Mouse (Mus musculus): ENCODE data around the gene C1ql4. TPM values are rescaled to one million over a fixed set of nuclear protein-coding genes. Genes with fewer than 3 reads are reported as not detected.
"Not testable (repeated sequence)": the region's sequence is repeated elsewhere in the genome, so short reads cannot be mapped to it uniquely, and the experiment has no call there.

C1ql4 gene
- polyA plus RNA-seq, 1 experiment = not detected

DNA sequence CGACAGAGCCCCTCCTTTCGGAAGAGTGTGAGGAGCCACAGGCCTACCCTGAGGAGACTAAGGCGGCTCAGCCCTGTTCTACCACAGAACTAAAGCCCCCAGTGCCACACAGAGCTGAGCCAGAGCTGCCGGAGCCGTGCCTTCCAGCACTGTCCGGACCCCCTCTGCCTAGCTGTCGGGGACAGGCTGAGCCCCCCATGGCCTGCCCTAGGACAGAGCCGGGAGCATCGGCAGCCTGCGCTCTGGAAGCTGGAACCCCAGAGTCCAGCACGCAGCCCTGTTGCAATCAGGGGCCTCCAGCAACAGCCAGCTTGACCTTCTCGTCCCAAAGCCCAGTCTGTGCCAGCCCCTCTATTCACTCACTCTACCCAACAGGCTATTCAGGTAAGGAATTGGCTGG, 5.3 kb downstream of the C1ql4 start:
- H3K4me1 ChIP-seq (ENCODE audit: control insufficient read depth, insufficient read depth, low read length) = no peaks in the 10 kb centered on the region
- TF ChIP-seq CTCF (IDR thresholded peaks at IDR 0.05; ENCODE audit: extremely low read depth, insufficient read depth, low read length) (no peak), POLR2A (IDR thresholded peaks at IDR 0.05; ENCODE audit: extremely low read depth, insufficient read depth, low read length) (no peak)
- no peak overlapping the region for H3K27ac ChIP-seq (ENCODE audit: insufficient read depth, low read length)
- no peak overlapping the region for H3K4me3 ChIP-seq (ENCODE audit: insufficient read depth, low read length)

DNA sequence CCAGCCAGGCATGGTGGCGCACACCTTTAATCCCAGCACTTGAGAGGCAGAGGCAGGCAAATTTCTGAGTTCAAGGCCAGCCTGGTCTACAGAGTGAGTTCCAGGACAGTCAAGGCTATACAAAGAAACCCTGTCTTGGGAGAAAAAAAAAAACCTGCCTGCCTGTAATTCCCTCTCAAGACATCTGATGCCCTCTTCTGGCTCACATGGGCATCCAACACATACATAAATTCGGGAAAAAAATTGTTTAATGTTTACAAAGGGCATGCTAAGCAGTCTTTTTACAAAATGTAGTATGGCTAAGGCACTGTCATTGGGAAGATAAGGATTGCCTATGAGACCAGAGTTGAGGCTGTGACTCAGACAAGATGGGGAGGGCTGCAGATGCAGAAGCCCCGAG, 7.8 kb downstream of the C1ql4 start:
- TF ChIP-seq CTCF (IDR thresholded peaks at IDR 0.05; ENCODE audit: extremely low read depth, insufficient read depth, low read length) (0 out of 2 replicates have a peak, but pooled peaks have one; percentile 1), POLR2A (IDR thresholded peaks at IDR 0.05; ENCODE audit: extremely low read depth, insufficient read depth, low read length) (no peak)
- Histone ChIP-seq H3K27ac (ENCODE audit: insufficient read depth, low read length) (no peak overlapping the region), H3K4me3 (ENCODE audit: insufficient read depth, low read length) (no peak overlapping the region), H3K4me1 (ENCODE audit: control insufficient read depth, insufficient read depth, low read length) (no peaks in the 10 kb centered on the region)

DNA sequence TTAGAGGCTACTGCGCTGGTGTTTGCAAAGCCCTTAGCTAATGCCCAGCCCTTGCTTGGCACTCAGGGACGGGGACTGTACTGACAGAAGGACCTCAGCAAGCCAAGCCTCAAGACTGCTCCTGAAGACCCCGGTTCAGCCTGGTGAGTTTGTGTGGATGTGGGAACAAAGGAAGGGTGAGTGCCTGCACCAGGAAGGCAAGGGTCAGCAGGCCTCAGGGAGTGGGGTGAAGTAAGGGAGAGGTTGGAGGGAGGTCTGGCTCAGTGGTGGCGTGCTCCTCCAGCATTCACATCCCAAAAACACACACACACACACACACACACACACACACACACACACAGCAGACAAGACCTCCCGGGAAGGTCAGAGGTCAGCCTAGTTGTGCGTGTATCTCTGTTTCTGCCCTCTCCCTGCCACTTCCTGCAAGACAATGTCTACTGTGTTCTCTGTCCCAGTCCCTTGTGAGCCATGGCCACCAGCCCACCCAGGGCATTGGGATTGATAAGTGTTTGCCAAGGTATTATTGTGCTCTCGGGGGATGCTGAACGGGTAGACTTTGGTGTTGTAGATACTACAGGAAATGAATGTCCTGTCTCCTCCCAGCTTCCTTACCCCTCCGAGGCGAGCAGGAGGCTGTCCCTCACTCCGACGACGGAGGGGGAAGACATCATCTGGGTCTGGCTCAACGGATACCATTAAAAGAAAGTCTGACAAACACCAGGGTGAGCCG, 9.3 kb downstream of the C1ql4 start:
- Histone ChIP-seq H3K27ac (ENCODE audit: insufficient read depth, low read length) (no peak overlapping the region), H3K4me3 (ENCODE audit: insufficient read depth, low read length) (no peak overlapping the region)
- TF ChIP-seq POLR2A (IDR thresholded peaks at IDR 0.05; ENCODE audit: extremely low read depth, insufficient read depth, low read length) (no peak), CTCF (IDR thresholded peaks at IDR 0.05; ENCODE audit: extremely low read depth, insufficient read depth, low read length) (no peak)

GRCm38 (mm10) chr15:99076011-99076410, 11.6 kb downstream of the C1ql4 start:
- not testable (repeated sequence) for H3K4me3 ChIP-seq (ENCODE audit: insufficient read depth, low read length); H3K4me1 ChIP-seq (ENCODE audit: control insufficient read depth, insufficient read depth, low read length); H3K27ac ChIP-seq (ENCODE audit: insufficient read depth, low read length)

More for the DNA sequence above, 9.3 kb downstream of the C1ql4 start:
- no peaks in the 10 kb centered on the region for H3K4me1 ChIP-seq (ENCODE audit: control insufficient read depth, insufficient read depth, low read length)

- Histone ChIP-seq H3K27ac (ENCODE audit: insufficient read depth, low read length) (peak overlapping the region; percentile 15), H3K4me3 (ENCODE audit: insufficient read depth, low read length) (peak overlapping the region; percentile 54), H3K4me1 (ENCODE audit: control insufficient read depth, insufficient read depth, low read length) (no peaks in the 10 kb centered on the region)
- TF ChIP-seq POLR2A (IDR thresholded peaks at IDR 0.05; ENCODE audit: extremely low read depth, insufficient read depth, low read length) = peak; percentile 70
- no peak for TF ChIP-seq CTCF (IDR thresholded peaks at IDR 0.05; ENCODE audit: extremely low read depth, insufficient read depth, low read length)
These were observed 12.8 kb downstream of the C1ql4 start for GRCm38 (mm10) chr15:99074600-99075333.

DNA sequence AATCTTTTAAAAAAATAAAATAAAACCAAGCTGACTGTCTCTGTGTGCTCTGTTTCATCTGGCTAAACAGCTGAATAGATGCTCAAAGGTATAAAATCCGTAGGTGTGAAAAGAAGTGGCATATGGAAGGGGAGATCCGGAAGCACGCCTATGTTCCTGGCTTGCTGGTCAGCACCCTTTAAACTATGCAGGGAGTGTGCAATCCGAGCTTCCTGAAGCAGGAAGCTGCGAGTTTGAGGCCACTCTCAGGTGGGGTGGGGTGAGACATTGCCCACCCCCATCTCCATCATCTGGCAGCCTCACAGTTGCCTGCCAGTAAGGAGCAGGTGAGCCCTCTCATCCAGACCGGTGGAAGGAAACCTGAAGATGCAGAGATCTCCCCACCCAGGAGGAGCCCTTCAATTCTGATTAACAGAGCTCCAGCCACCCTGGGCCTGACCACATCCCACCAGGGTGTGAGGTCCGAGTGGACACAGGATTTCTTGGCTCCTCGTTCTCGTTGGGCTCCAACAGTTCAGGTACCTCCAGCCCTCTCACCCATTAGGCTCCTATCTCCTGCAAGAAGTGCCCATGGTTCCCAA, 13.5 kb downstream of the C1ql4 start, which contains the start of gene Troap:
Gene Troap, plus strand, starts transcription at position 557 of the 581 bp plus-strand sequence.
- Histone ChIP-seq H3K4me1 (ENCODE audit: control insufficient read depth, insufficient read depth, low read length) (no peaks in the 10 kb centered on the region), H3K27ac (ENCODE audit: insufficient read depth, low read length) (peak within 1 kb of the TSS; percentile 15), H3K4me3 (ENCODE audit: insufficient read depth, low read length) (peak within 1 kb of the TSS; percentile 54)
- TF ChIP-seq CTCF (IDR thresholded peaks at IDR 0.05; ENCODE audit: extremely low read depth, insufficient read depth, low read length) (no peak), POLR2A (IDR thresholded peaks at IDR 0.05; ENCODE audit: extremely low read depth, insufficient read depth, low read length) (no peak)

- Histone ChIP-seq H3K4me3 (ENCODE audit: insufficient read depth, low read length) (no peak overlapping the region), H3K4me1 (ENCODE audit: control insufficient read depth, insufficient read depth, low read length) (no peaks in the 10 kb centered on the region), H3K27ac (ENCODE audit: insufficient read depth, low read length) (no peak overlapping the region)
- TF ChIP-seq CTCF (IDR thresholded peaks at IDR 0.05; ENCODE audit: extremely low read depth, insufficient read depth, low read length) = no peak
- no peak for TF ChIP-seq POLR2A (IDR thresholded peaks at IDR 0.05; ENCODE audit: extremely low read depth, insufficient read depth, low read length)
These were observed 15.6 kb downstream of the C1ql4 start for GRCm38 (mm10) chr15:99071988-99072387.

- TF ChIP-seq CTCF (IDR thresholded peaks at IDR 0.05; ENCODE audit: extremely low read depth, insufficient read depth, low read length) = no peak
- no peak for TF ChIP-seq POLR2A (IDR thresholded peaks at IDR 0.05; ENCODE audit: extremely low read depth, insufficient read depth, low read length)
- H3K4me1 ChIP-seq (ENCODE audit: control insufficient read depth, insufficient read depth, low read length) = no peaks in the 10 kb centered on the region
- no peak overlapping the region for H3K4me3 ChIP-seq (ENCODE audit: insufficient read depth, low read length)
- no peak overlapping the region for H3K27ac ChIP-seq (ENCODE audit: insufficient read depth, low read length)
These were observed 22.0 kb downstream of the C1ql4 start for GRCm38 (mm10) chr15:99065557-99066165.

DNA sequence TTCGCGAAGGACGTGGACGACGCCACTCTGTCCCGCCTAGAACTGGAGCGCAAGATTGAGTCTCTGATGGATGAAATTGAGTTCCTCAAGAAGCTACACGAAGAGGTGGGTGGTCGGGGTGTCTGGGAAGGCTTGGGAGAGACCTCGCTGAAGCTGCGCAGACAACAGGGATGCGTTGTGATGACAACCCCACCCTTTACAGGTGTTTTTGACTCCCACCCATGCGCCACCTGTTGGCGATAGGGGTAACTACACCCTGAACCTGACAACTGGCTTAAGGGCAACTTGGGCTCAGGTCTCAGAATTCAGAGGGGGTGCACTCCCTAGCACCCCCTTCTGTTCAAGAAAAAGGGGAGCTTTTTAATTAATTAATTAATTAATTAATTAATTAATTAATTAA, 31.3 kb downstream of the C1ql4 start:
- H3K4me3 ChIP-seq (ENCODE audit: insufficient read depth, low read length) = no peak overlapping the region
- H3K4me1 ChIP-seq (ENCODE audit: control insufficient read depth, insufficient read depth, low read length) = no peaks in the 10 kb centered on the region
- H3K27ac ChIP-seq (ENCODE audit: insufficient read depth, low read length) = no peak overlapping the region
- TF ChIP-seq CTCF (IDR thresholded peaks at IDR 0.05; ENCODE audit: extremely low read depth, insufficient read depth, low read length) (peak; percentile 44), POLR2A (IDR thresholded peaks at IDR 0.05; ENCODE audit: extremely low read depth, insufficient read depth, low read length) (no peak)

Data from cortical plate, adult 2 months (tissue).